ENCODE assay signal across 8 mouse cellular contexts in the genomic region with DNA sequence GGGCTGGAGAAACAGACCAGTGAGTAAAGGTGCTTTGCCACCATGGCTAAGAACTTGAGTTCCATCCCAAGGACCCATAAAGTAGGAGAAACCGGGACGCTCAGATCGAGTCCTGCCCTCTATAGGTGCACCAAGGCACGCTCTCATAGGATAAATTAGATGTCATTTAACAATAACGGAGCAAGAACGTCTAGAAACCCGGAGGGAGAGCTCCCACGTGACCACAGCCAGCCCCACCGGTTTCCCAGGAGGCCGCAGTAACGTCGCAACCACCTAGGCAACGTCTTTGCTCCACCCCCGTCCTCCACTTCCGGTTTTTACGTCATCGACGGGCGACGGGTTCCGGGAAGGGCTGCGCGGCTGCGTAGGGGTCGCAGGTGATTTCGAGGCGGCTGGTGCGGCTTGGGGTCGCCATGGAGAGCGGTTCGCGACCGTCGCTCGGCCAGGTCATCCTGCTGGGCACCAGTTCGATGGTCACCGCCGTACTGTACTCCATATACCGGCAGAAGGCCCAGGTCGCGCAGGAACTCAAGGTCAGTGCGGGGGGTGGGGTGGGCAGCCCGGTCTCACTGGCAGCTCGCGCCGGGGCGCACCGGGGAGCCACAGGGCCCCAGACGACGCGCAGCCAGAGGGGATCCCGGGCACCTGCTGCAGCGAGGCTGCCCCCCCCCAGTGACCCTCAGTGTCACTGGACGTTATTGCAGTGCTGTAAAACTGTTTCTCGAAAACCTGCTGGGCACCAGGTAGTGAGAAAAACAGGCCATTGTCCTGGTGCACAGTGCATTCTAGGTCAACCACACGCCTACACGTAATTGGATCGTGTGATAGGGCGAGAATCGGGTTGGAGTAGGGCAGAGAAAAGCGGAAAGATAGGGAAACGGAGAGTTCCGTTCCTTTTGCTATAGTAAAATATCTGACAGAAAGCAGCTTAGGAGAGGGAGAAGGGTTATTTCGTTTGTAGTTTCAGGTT. TPM values are rescaled to one million over a fixed set of nuclear protein-coding genes. Genes with fewer than 3 reads are reported as not detected.
DNase-seq lines count a peak whose midpoint lies in the region; ATAC-seq lines count a peak whose summit lies in the region.

A gene (plus strand): TSS at position 325 of the 970 bp plus-strand sequence.

- H3K9ac ChIP-seq in heart, embryonic 14.5 days (ENCODE audit: low read length) = peak within 1 kb of the TSS; percentile 85
- H3K9ac ChIP-seq in liver, embryonic 13.5 days = peak within 1 kb of the TSS; percentile 88
- H3K9ac ChIP-seq in stomach, embryonic 16.5 days (ENCODE audit: low read length) = peak within 1 kb of the TSS; percentile 83

- peaks cover 4 to 8% of the 10 kb centered on the region in 2 experiments for H3K4me1 ChIP-seq in heart, embryonic 14.5 days (ENCODE audit: control insufficient read depth in 2 of 2, insufficient read depth in 2 of 2, low read length in 2 of 2)
- H3K4me1 ChIP-seq in liver, embryonic 13.5 days (replicated peaks) = peaks cover 22% of the 10 kb centered on the region
- H3K4me1 ChIP-seq in stomach, embryonic 16.5 days (ENCODE audit: control insufficient read depth, insufficient read depth, low read length) = peaks cover 11% of the 10 kb centered on the region

- WGBS in heart, embryonic 14.5 days = 2% methylated on average over 64 of the region's 64 CpGs
- WGBS in liver, embryonic 13.5 days (ENCODE audit: insufficient replicate concordance) = under 1% methylated on average over 64 of the region's 64 CpGs
- under 1% methylated on average over 64 of the region's 64 CpGs for WGBS in stomach, embryonic 16.5 days

- H3K4me3 ChIP-seq in heart, embryonic 14.5 days (ENCODE audit: control insufficient read depth in 1 of 2, insufficient read depth in 1 of 2, low read depth in 1 of 2, low read length in 2 of 2) = peak within 1 kb of the TSS; percentile 79 to 85
- H3K4me3 ChIP-seq in liver, embryonic 13.5 days (replicated peaks) = peak within 1 kb of the TSS; percentile 98
- peak within 1 kb of the TSS; percentile 79 for H3K4me3 ChIP-seq in stomach, embryonic 16.5 days (replicated peaks; ENCODE audit: low read length)

- peak within 1 kb of the TSS; percentile 34 to 56 for H3K27ac ChIP-seq in heart, embryonic 14.5 days (replicated peaks in 1 of 2; ENCODE audit: control insufficient read depth in 1 of 2, insufficient read depth in 1 of 2, low read depth in 2 of 2, low read length in 2 of 2)
- peak within 1 kb of the TSS; percentile 39 for H3K27ac ChIP-seq in liver, embryonic 13.5 days
- peak within 1 kb of the TSS; percentile 51 for H3K27ac ChIP-seq in stomach, embryonic 16.5 days (ENCODE audit: low read length)

- H3K27me3 ChIP-seq in heart, embryonic 14.5 days (ENCODE audit: control insufficient read depth, insufficient read depth, low read length) = peaks cover 6% of the 10 kb centered on the region; the same call in 1 of the 2 replicates
- H3K27me3 ChIP-seq in liver, embryonic 13.5 days = peaks cover 13% of the 10 kb centered on the region
- H3K27me3 ChIP-seq in stomach, embryonic 16.5 days (ENCODE audit: control insufficient read depth, insufficient read depth, low read length) = no peaks in the 10 kb centered on the region

- DNase-seq in c-Kit-negative CD71-positive TER-119-positive erythroid progenitor cells, embryonic 14.5 days (ENCODE audit: low read depth, low spot score) = peak; percentile 78
- DNase-seq in fibroblast of lung, adult 2 months (ENCODE audit: low read depth) = peak; percentile 76
- DNase-seq in kidney, postnatal 14 days = peak; percentile 96
- DNase-seq in liver, embryonic 13.5 days = peak; percentile 86
- peak; percentile 98 for DNase-seq in neural tube, embryonic 10.5 days (ENCODE audit: extremely low spot score, low spot score)

- H3K9me3 ChIP-seq in heart, embryonic 14.5 days (ENCODE audit: control insufficient read depth, low read length) = no peaks in the 10 kb centered on the region
- H3K9me3 ChIP-seq in liver, embryonic 13.5 days (replicated peaks) = no peaks in the 10 kb centered on the region
- no peaks in the 10 kb centered on the region for H3K9me3 ChIP-seq in stomach, embryonic 16.5 days (replicated peaks; ENCODE audit: control insufficient read depth, low read length)

- peaks cover 36% of the 10 kb centered on the region for H3K36me3 ChIP-seq in heart, embryonic 14.5 days (ENCODE audit: control insufficient read depth, insufficient read depth, low read length)
- peaks cover 35% of the 10 kb centered on the region for H3K36me3 ChIP-seq in liver, embryonic 13.5 days
- peaks cover 11% of the 10 kb centered on the region; the same call in 1 of the 2 replicates for H3K36me3 ChIP-seq in stomach, embryonic 16.5 days (ENCODE audit: control insufficient read depth, insufficient read depth, low read length)

- ATAC-seq in CD4-positive, CD25-positive, alpha-beta regulatory T cell, adult 4 months = peak; percentile 98
- peak; percentile 87 for ATAC-seq in heart, embryonic 14.5 days (ENCODE audit: insufficient number of reproducible peaks, insufficient read depth, low FRiP score, low read depth)
- peak; percentile 90 for ATAC-seq in liver, embryonic 13.5 days (ENCODE audit: low read depth)
- ATAC-seq in stomach, embryonic 16.5 days (ENCODE audit: insufficient read depth, low FRiP score) = peak; percentile 95

- peak within 1 kb of the TSS; percentile 68 for H3K4me2 ChIP-seq in heart, embryonic 14.5 days (ENCODE audit: low read length)
- peak within 1 kb of the TSS; percentile 88 for H3K4me2 ChIP-seq in liver, embryonic 13.5 days
- H3K4me2 ChIP-seq in stomach, embryonic 16.5 days (ENCODE audit: low read depth, low read length) = peak within 1 kb of the TSS; percentile 91

RNA-seq across cellular contexts. Expression of the gene that starts here (rescaled TPM):
- 10 to 100 TPM; 12.2 to 16.9 TPM for polyA plus RNA-seq in CD4-positive, CD25-positive, alpha-beta regulatory T cell, adult 4 months (2017; shearing (Covaris generic))
- polyA plus RNA-seq in heart, embryonic 14.5 days (2014; fragmentation: Nextera tagmentation; extraction: Ambion mirVana) = 17.1 and 19.2 TPM in 2 replicates
- 11.2 and 11.4 TPM in 2 replicates for polyA plus RNA-seq in liver, embryonic 13.5 days (2015; fragmentation: Nextera tagmentation; extraction: Ambion mirVana)
- polyA plus RNA-seq in stomach, embryonic 16.5 days (2015; fragmentation: Nextera tagmentation; extraction: Ambion mirVana) = 18.6 and 22.2 TPM in 2 replicates

Comparison
In these comparisons a context has a peak if more than half of its experiments do, and no peak if none do; other contexts are left out.
1. Peak in every context shown above with its lines: DNase-seq, ATAC-seq, H3K4me3 ChIP-seq and H3K27ac ChIP-seq.